In genomic region chr7:108671058-108671457, GRCm38 (mm10) we compare ENCODE assay signal across 24 mouse cellular contexts. TPM values are rescaled to one million over a fixed set of nuclear protein-coding genes. Genes with fewer than 3 reads are reported as not detected.
"Had no signal": no experiment of that assay in that cellular context is flagged by ENCODE, and none has a peak within 500 bp of the region (broad histone marks: within the 10 kb centered on the region; RNA-seq: fewer than 3 reads in every experiment).

No protein-coding gene starts in this region.

- H3K27ac ChIP-seq: neural tube, embryonic 13.5 days; neural tube, embryonic 15.5 days; stomach, embryonic 15.5 days; stomach, postnatal 0 days had no signal

- H3K4me2 ChIP-seq: neural tube, embryonic 13.5 days; neural tube, embryonic 15.5 days; stomach, embryonic 15.5 days had no signal

- H3K27me3 ChIP-seq: neural tube, embryonic 13.5 days; neural tube, embryonic 15.5 days; stomach, embryonic 15.5 days had no signal

- H3K9ac ChIP-seq: neural tube, embryonic 13.5 days; neural tube, embryonic 15.5 days; stomach, embryonic 15.5 days had no signal

- DNase-seq: retina, postnatal 1 day; right cerebral cortex, adult 18-20 months; right cerebral cortex, postnatal 14 days; right cerebral cortex, postnatal 25 days; right cerebral cortex, postnatal 4 days; spleen, adult 18-20 months; thymus, adult 18-20 months; thymus, adult 2 months; thymus, postnatal 14 days; thymus, postnatal 25 days; thymus, postnatal 36 days; thymus, postnatal 4 days had no signal

- H3K4me1 ChIP-seq: neural tube, embryonic 13.5 days; neural tube, embryonic 15.5 days; stomach, embryonic 15.5 days had no signal

- H3K36me3 ChIP-seq: neural tube, embryonic 13.5 days; neural tube, embryonic 15.5 days; stomach, embryonic 15.5 days had no signal

- H3K4me3 ChIP-seq: neural tube, embryonic 13.5 days; neural tube, embryonic 15.5 days; stomach, embryonic 15.5 days had no signal

- H3K9me3 ChIP-seq: neural tube, embryonic 15.5 days; stomach, embryonic 15.5 days had no signal

RNA-seq across cellular contexts. Expression of gene Olfr510, which starts 4.8 kb away (rescaled TPM):
- polyA plus RNA-seq: neural tube, embryonic 13.5 days; neural tube, embryonic 14.5 days; neural tube, embryonic 15.5 days; small intestine, adult 2 months; spleen, adult 2 months; stomach, embryonic 14.5 days; stomach, embryonic 15.5 days; stomach, embryonic 16.5 days; stomach, postnatal 0 days; testis, adult 2 months; thymus, adult 2 months; thymus, postnatal 0 days; urinary bladder, adult 2 months had no signal

RNA-seq across cellular contexts. Expression of gene Olfr509, which starts 19.4 kb away (rescaled TPM):
- polyA plus RNA-seq: neural tube, embryonic 15.5 days; small intestine, adult 2 months; spleen, adult 2 months; stomach, embryonic 14.5 days; stomach, embryonic 15.5 days; stomach, embryonic 16.5 days; stomach, postnatal 0 days; testis, adult 2 months; thymus, adult 2 months; thymus, postnatal 0 days; urinary bladder, adult 2 months had no signal

RNA-seq across cellular contexts. Expression of gene Olfr508, which starts 41.3 kb away (rescaled TPM):
- polyA plus RNA-seq: neural tube, embryonic 13.5 days; neural tube, embryonic 14.5 days; neural tube, embryonic 15.5 days; small intestine, adult 2 months; spleen, adult 2 months; stomach, embryonic 14.5 days; stomach, embryonic 15.5 days; stomach, embryonic 16.5 days; stomach, postnatal 0 days; testis, adult 2 months; thymus, adult 2 months; thymus, postnatal 0 days; urinary bladder, adult 2 months had no signal

RNA-seq across cellular contexts. Expression of gene Olfr512, which starts 42.1 kb away (rescaled TPM):
- polyA plus RNA-seq: neural tube, embryonic 13.5 days; neural tube, embryonic 14.5 days; neural tube, embryonic 15.5 days; small intestine, adult 2 months; spleen, adult 2 months; stomach, embryonic 14.5 days; stomach, embryonic 15.5 days; stomach, embryonic 16.5 days; stomach, postnatal 0 days; thymus, adult 2 months; thymus, postnatal 0 days; urinary bladder, adult 2 months had no signal

RNA-seq across cellular contexts. Expression of gene Olfr507, which starts 49.4 kb away (rescaled TPM):
- polyA plus RNA-seq: neural tube, embryonic 13.5 days; neural tube, embryonic 14.5 days; neural tube, embryonic 15.5 days; small intestine, adult 2 months; spleen, adult 2 months; stomach, embryonic 14.5 days; stomach, embryonic 15.5 days; stomach, embryonic 16.5 days; stomach, postnatal 0 days; testis, adult 2 months; thymus, adult 2 months; thymus, postnatal 0 days; urinary bladder, adult 2 months had no signal
